Mouse (Mus musculus): ENCODE data around the gene Zfp449. TPM values are rescaled to one million over a fixed set of nuclear protein-coding genes. Genes with fewer than 3 reads are reported as not detected.

The Zfp449 gene
- polyA plus RNA-seq, 1 experiment from 2014 or later: 8.2 TPM

GRCm38 (mm10) chrX:56404646-56405045, 58.4 kb downstream of the Zfp449 start:
- Histone ChIP-seq H3K27ac (no peak overlapping the region), H3K36me3 (no peaks in the 10 kb centered on the region), H3K27me3 (no peaks in the 10 kb centered on the region), H3K4me2 (no peak overlapping the region), H3K4me1 (no peaks in the 10 kb centered on the region), H3K9me3 (no peaks in the 10 kb centered on the region), H3K4me3 (no peak overlapping the region), H3K9ac (no peak overlapping the region)
- 29% methylated on average over 2 of the region's 2 CpGs for WGBS
- ATAC-seq (ENCODE audit: borderline replicate concordance, extremely low read depth, low FRiP score, low TSS enrichment): no peak

- Histone ChIP-seq H3K9ac (no peak overlapping the region), H3K4me2 (no peak overlapping the region), H3K36me3 (no peaks in the 10 kb centered on the region), H3K27me3 (no peaks in the 10 kb centered on the region), H3K4me3 (no peak overlapping the region), H3K9me3 (no peaks in the 10 kb centered on the region), H3K4me1 (no peaks in the 10 kb centered on the region), H3K27ac (no peak overlapping the region)
- ATAC-seq (ENCODE audit: borderline replicate concordance, extremely low read depth, low FRiP score, low TSS enrichment): no peak
- WGBS: 33% methylated on average over 1 of the region's 1 CpGs
Observed at GRCm38 (mm10) chrX:56405482-56405881, 59.3 kb downstream of the Zfp449 start.

- H3K4me2 ChIP-seq: no peak overlapping the region
- no peaks in the 10 kb centered on the region for H3K9me3 ChIP-seq
- H3K4me3 ChIP-seq: no peak overlapping the region
- 64% methylated on average over 5 of the region's 5 CpGs for WGBS
- no peaks in the 10 kb centered on the region for H3K36me3 ChIP-seq
- H3K27me3 ChIP-seq: no peaks in the 10 kb centered on the region
- ATAC-seq (ENCODE audit: borderline replicate concordance, extremely low read depth, low FRiP score, low TSS enrichment): no peak
- H3K9ac ChIP-seq: no peak overlapping the region
- no peak overlapping the region for H3K27ac ChIP-seq
- H3K4me1 ChIP-seq: no peaks in the 10 kb centered on the region
Observed at GRCm38 (mm10) chrX:56406128-56406527, 59.9 kb downstream of the Zfp449 start.

Other genes with a start within 250 kb of the Zfp449 start
- 0.68 and 1.2 TPM in 2 replicates for gene 3830403N18Rik, start 209.8 kb upstream of the Zfp449 start, polyA plus RNA-seq (2015; fragmentation: Nextera tagmentation; extraction: Ambion mirVana)
- gene Gm773, start 133.5 kb upstream of the Zfp449 start, polyA plus RNA-seq (2015; fragmentation: Nextera tagmentation; extraction: Ambion mirVana): not detected in 2 replicates
- 7.5 and 7.9 TPM in 2 replicates for gene Smim10l2a, start 28.2 kb downstream of the Zfp449 start, polyA plus RNA-seq (2015; fragmentation: Nextera tagmentation; extraction: Ambion mirVana)
- gene Gm2174, start 101.6 kb downstream of the Zfp449 start, polyA plus RNA-seq (2015; fragmentation: Nextera tagmentation; extraction: Ambion mirVana): 1.3 and 3.1 TPM in 2 replicates
- 26.5 and 26.9 TPM in 2 replicates for gene Ints6l, start 108.5 kb downstream of the Zfp449 start, polyA plus RNA-seq (2015; fragmentation: Nextera tagmentation; extraction: Ambion mirVana)
- not detected in 2 replicates for gene Gm10477, start 178.3 kb downstream of the Zfp449 start, polyA plus RNA-seq (2015; fragmentation: Nextera tagmentation; extraction: Ambion mirVana)
- gene Gm648, start 203.2 kb downstream of the Zfp449 start, polyA plus RNA-seq (2015; fragmentation: Nextera tagmentation; extraction: Ambion mirVana): 0.14 TPM in 1 of 2 replicates, not detected in the other